Mouse (Mus musculus): ENCODE measurements at regions not wholly inside any gene's neighbourhood (a gene's known extent, or its start where the extent isn't known, plus 50 kb on each side); places are given as distances from the start of the nearest gene placed in this dataset.

DNA sequence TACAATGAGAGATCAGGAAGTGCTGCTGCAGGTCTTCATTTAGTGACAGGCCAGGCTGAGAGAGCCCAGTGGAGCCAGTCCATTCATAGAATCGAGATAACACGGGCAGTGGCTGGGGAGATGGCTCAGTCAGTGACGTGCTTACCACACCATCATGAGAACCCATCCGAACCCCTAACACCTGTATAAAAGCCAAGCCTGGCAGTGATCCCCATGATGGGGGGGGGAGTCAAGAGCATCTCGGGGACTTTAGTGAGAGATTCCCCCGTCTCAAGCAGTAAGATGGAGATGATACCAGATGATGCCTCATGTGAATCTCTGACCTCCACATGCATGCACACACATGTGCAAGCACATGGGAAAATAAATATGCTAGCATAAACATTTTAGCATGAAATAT lies 99.7 kb upstream of the Rbms3 start:
- 82% methylated on average over 6 of the region's 6 CpGs for WGBS
- Histone ChIP-seq H3K4me2 (no peak overlapping the region), H3K27ac (ENCODE audit: low read depth, low read length) (no peak overlapping the region), H3K4me3 (ENCODE audit: low read depth, low read length) (no peak overlapping the region), H3K36me3 (ENCODE audit: control insufficient read depth, insufficient read depth, low read length) (no peaks in the 10 kb centered on the region), H3K9ac (ENCODE audit: low read depth, low read length) (no peak overlapping the region), H3K9me3 (ENCODE audit: control insufficient read depth, low read length) (peaks cover 4% of the 10 kb centered on the region; the same call in 1 of the 2 replicates), H3K27me3 (replicated peaks; ENCODE audit: control insufficient read depth, insufficient read depth, low read length) (no peaks in the 10 kb centered on the region), H3K4me1 (replicated peaks; ENCODE audit: control insufficient read depth, insufficient read depth, low read length) (no peaks in the 10 kb centered on the region)
- DNase-seq (ENCODE audit: low spot score): no peak
- no peak for ATAC-seq (replicated peaks; ENCODE audit: low FRiP score)

DNA sequence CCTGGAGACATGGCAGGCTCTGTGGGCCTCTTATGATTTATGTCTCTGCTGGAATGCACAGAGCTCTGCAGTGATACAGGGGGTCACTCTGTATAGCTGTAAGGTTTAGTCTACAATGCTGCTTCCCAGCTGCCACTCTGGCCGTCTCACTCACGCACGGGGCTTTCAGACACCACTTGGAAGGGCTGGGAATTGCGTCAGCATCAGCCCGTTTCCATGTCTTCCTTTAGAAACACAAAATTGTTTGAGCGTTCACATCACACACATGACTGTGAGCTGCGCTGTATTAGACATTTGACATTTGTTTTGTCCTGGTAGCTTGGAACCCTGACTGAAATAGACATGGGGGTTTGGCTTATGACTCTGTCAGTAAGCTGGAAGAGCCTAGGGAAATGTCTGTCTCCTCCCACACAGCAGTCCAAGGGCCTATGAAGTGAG lies 90.5 kb upstream of the Rbms3 start:
- H3K27me3 ChIP-seq (replicated peaks; ENCODE audit: control insufficient read depth, insufficient read depth, low read length): no peaks in the 10 kb centered on the region
- H3K27ac ChIP-seq (ENCODE audit: low read depth, low read length): no peak overlapping the region
- H3K9ac ChIP-seq (ENCODE audit: low read depth, low read length): no peak overlapping the region
- H3K4me1 ChIP-seq (replicated peaks; ENCODE audit: control insufficient read depth, insufficient read depth, low read length): no peaks in the 10 kb centered on the region
- H3K4me3 ChIP-seq (ENCODE audit: low read depth, low read length): no peak overlapping the region
- no peak for ATAC-seq (replicated peaks; ENCODE audit: low FRiP score)
- no peak overlapping the region for H3K4me2 ChIP-seq
- no peaks in the 10 kb centered on the region for H3K36me3 ChIP-seq (ENCODE audit: control insufficient read depth, insufficient read depth, low read length)
- DNase-seq (ENCODE audit: low spot score): no peak
- H3K9me3 ChIP-seq (ENCODE audit: control insufficient read depth, low read length): peaks cover 2% of the 10 kb centered on the region; the same call in 1 of the 2 replicates
- WGBS: 81% methylated on average over 7 of the region's 7 CpGs

DNA sequence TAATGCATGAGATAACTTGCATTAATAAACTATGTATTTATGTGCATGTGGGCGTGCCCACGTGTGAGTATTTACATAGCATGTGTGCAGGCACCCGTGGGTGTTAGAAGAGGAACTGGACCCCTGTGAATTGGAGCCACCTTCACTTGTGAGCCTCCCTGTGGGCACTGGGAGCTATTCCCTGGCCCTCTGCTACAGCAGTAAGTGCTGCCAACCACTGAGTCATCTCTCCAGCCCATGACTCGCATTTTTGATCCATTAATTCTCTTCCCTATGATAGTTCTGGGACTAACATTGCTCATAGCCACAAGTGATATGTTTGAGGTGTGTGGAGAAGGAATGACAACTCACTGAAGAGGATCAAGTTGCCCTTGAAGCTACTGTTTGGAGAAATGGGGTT lies 87.6 kb upstream of the Rbms3 start:
- Histone ChIP-seq H3K36me3 (ENCODE audit: control insufficient read depth, insufficient read depth, low read length) (no peaks in the 10 kb centered on the region), H3K4me1 (replicated peaks; ENCODE audit: control insufficient read depth, insufficient read depth, low read length) (no peaks in the 10 kb centered on the region), H3K9ac (ENCODE audit: low read depth, low read length) (no peak overlapping the region), H3K9me3 (ENCODE audit: control insufficient read depth, low read length) (peaks cover 2% of the 10 kb centered on the region; the same call in 1 of the 2 replicates), H3K27me3 (replicated peaks; ENCODE audit: control insufficient read depth, insufficient read depth, low read length) (no peaks in the 10 kb centered on the region), H3K4me2 (no peak overlapping the region), H3K4me3 (ENCODE audit: low read depth, low read length) (no peak overlapping the region), H3K27ac (ENCODE audit: low read depth, low read length) (no peak overlapping the region)
- DNase-seq (ENCODE audit: low spot score) (no peak), ATAC-seq (replicated peaks; ENCODE audit: low FRiP score) (no peak)
- WGBS: 76% methylated on average over 4 of the region's 4 CpGs

DNA sequence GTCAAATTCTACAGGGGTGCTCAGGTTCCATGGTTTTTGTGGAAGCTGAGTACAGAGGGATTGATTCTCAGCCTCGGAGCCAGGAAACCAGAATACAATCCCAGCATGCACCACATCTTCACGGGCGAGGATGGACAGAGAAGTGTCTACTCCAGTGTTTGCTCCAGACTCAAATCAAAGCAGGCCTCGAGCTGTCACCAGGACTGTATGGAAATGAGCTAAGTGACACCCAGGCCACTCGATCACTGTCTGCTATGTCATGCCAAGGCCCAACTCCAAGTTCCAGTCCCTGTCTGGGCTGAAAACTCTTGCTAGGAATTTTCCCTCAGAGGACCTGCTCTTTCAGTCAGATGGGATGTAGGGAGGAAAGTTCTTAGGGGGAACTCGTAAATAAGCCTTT lies 86.8 kb upstream of the Rbms3 start:
- Histone ChIP-seq H3K36me3 (ENCODE audit: control insufficient read depth, insufficient read depth, low read length) (no peaks in the 10 kb centered on the region), H3K27ac (ENCODE audit: low read depth, low read length) (no peak overlapping the region), H3K9ac (ENCODE audit: low read depth, low read length) (no peak overlapping the region), H3K4me3 (ENCODE audit: low read depth, low read length) (no peak overlapping the region), H3K27me3 (replicated peaks; ENCODE audit: control insufficient read depth, insufficient read depth, low read length) (no peaks in the 10 kb centered on the region), H3K4me2 (no peak overlapping the region), H3K9me3 (ENCODE audit: control insufficient read depth, low read length) (no peaks in the 10 kb centered on the region; the same call in 1 of the 2 replicates), H3K4me1 (replicated peaks; ENCODE audit: control insufficient read depth, insufficient read depth, low read length) (no peaks in the 10 kb centered on the region)
- no peak for ATAC-seq (replicated peaks; ENCODE audit: low FRiP score)
- no peak for DNase-seq (ENCODE audit: low spot score)
- 80% methylated on average over 6 of the region's 6 CpGs for WGBS

DNA sequence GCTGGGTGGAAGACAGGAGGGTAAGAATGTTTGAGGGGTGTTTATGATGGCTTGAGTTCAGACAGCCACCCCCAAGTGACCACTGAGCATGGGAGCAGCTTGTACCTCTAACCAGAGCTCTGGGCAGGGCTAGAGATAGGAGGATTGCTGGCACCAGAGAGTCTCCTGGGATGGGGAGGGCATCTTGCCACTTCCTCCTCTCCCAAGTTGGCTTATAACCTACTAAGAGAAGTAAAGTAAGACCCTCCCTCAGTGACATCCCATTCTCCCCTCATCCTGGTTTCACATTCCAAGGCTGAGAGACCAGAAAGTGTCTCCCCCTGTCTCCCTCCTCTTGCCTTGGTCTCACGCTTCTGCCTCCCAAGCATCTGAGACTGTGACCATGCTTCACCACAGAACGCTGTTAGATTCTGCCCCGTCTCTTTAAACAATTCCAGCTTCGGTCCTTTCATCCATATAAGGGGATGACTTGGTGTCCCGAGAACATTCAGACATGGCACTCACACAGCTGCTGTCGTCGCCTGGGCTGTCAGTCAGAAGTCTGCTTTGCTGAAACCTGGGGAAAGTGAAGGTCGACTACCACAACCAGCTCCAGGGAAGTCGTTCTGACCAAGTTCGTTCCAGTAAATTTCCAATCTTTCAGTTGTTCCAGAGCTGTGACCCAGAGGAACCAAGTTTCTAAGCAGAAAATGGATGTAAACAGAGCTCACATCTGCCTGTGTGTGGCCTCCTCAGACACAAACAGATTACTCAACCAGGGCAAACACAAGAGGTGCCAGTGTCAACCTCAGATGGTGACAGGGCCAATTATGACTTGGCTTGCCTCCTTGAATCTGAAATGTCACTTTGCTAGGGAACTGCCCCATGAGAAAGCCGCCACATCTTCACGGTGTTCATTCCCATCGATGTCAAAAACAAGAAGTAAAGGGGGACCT lies 85.3 kb upstream of the Rbms3 start:
- Histone ChIP-seq H3K27me3 (replicated peaks; ENCODE audit: control insufficient read depth, insufficient read depth, low read length) (no peaks in the 10 kb centered on the region), H3K27ac (ENCODE audit: low read depth, low read length) (no peak overlapping the region), H3K36me3 (ENCODE audit: control insufficient read depth, insufficient read depth, low read length) (no peaks in the 10 kb centered on the region), H3K9ac (ENCODE audit: low read depth, low read length) (no peak overlapping the region), H3K4me1 (replicated peaks; ENCODE audit: control insufficient read depth, insufficient read depth, low read length) (no peaks in the 10 kb centered on the region), H3K9me3 (ENCODE audit: control insufficient read depth, low read length) (no peaks in the 10 kb centered on the region), H3K4me3 (ENCODE audit: low read depth, low read length) (no peak overlapping the region), H3K4me2 (no peak overlapping the region)
- DNase-seq (ENCODE audit: low spot score): no peak
- no peak for ATAC-seq (replicated peaks; ENCODE audit: low FRiP score)
- WGBS: 81% methylated on average over 13 of the region's 13 CpGs

DNA sequence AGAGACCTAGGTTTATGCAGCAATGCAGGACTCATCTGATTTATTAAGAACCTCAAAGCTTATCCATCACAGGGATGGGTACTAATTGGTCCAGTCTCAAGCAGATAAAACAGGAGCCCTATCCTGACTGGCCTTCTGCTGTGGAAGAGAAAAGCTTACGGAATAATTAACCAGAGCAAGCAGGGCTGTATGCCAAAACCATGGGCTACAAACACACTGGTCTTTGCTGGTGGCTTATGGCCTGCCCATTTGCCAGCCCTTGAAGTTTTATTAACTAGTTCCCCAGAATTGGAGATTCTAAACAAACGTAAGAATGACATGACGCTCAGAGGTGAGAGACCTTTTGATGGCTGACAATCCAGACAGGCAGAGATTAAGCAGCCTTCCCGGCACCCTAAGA lies 83.4 kb upstream of the Rbms3 start:
- ATAC-seq (replicated peaks; ENCODE audit: low FRiP score) (no peak), DNase-seq (ENCODE audit: low spot score) (no peak)
- Histone ChIP-seq H3K4me3 (ENCODE audit: low read depth, low read length) (no peak overlapping the region), H3K9me3 (ENCODE audit: control insufficient read depth, low read length) (no peaks in the 10 kb centered on the region; the same call in 1 of the 2 replicates), H3K9ac (ENCODE audit: low read depth, low read length) (no peak overlapping the region), H3K27ac (ENCODE audit: low read depth, low read length) (no peak overlapping the region), H3K36me3 (ENCODE audit: control insufficient read depth, insufficient read depth, low read length) (no peaks in the 10 kb centered on the region), H3K4me2 (no peak overlapping the region), H3K4me1 (replicated peaks; ENCODE audit: control insufficient read depth, insufficient read depth, low read length) (no peaks in the 10 kb centered on the region), H3K27me3 (replicated peaks; ENCODE audit: control insufficient read depth, insufficient read depth, low read length) (no peaks in the 10 kb centered on the region)
- 79% methylated on average over 4 of the region's 4 CpGs for WGBS

GRCm38 (mm10) chr9:117711793-117712192 lies 82.1 kb upstream of the Rbms3 start:
- no peak for ATAC-seq (replicated peaks; ENCODE audit: low FRiP score)
- no peaks in the 10 kb centered on the region for H3K27me3 ChIP-seq (replicated peaks; ENCODE audit: control insufficient read depth, insufficient read depth, low read length)
- H3K36me3 ChIP-seq (ENCODE audit: control insufficient read depth, insufficient read depth, low read length): no peaks in the 10 kb centered on the region
- no peak overlapping the region for H3K4me3 ChIP-seq (ENCODE audit: low read depth, low read length)
- H3K9me3 ChIP-seq (ENCODE audit: control insufficient read depth, low read length): no peaks in the 10 kb centered on the region; the same call in 1 of the 2 replicates
- no peak overlapping the region for H3K9ac ChIP-seq (ENCODE audit: low read depth, low read length)
- no peak overlapping the region for H3K27ac ChIP-seq (ENCODE audit: low read depth, low read length)
- no peak for DNase-seq (ENCODE audit: low spot score)
- H3K4me1 ChIP-seq (replicated peaks; ENCODE audit: control insufficient read depth, insufficient read depth, low read length): no peaks in the 10 kb centered on the region
- H3K4me2 ChIP-seq: no peak overlapping the region
- WGBS: 73% methylated on average over 5 of the region's 5 CpGs

DNA sequence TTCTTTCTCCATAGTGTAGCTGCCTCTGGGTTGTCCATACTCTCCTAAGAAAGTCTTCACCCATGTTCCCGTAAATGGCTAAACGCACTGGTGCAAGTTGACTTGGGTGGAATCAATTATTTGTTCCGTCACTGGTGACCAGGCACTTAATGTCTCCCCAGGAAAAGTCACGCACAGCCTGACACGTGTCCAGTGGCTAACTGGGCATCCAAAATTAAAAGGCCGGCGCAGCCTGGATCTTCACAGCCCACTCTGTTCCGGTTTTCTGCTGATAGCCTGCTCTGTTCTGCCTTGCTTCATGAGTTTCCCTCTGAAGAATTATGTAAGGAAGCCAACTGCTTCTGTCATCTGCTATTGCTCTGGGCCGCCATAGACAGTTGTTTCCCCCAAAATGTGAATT lies 81.3 kb upstream of the Rbms3 start:
- H3K27me3 ChIP-seq (replicated peaks; ENCODE audit: control insufficient read depth, insufficient read depth, low read length): no peaks in the 10 kb centered on the region
- no peak overlapping the region for H3K4me3 ChIP-seq (ENCODE audit: low read depth, low read length)
- H3K4me2 ChIP-seq: no peak overlapping the region
- no peak overlapping the region for H3K9ac ChIP-seq (ENCODE audit: low read depth, low read length)
- no peak overlapping the region for H3K27ac ChIP-seq (ENCODE audit: low read depth, low read length)
- no peaks in the 10 kb centered on the region for H3K36me3 ChIP-seq (ENCODE audit: control insufficient read depth, insufficient read depth, low read length)
- no peaks in the 10 kb centered on the region for H3K4me1 ChIP-seq (replicated peaks; ENCODE audit: control insufficient read depth, insufficient read depth, low read length)
- WGBS: 89% methylated on average over 9 of the region's 9 CpGs
- H3K9me3 ChIP-seq (ENCODE audit: control insufficient read depth, low read length): no peaks in the 10 kb centered on the region; the same call in 1 of the 2 replicates
- ATAC-seq (replicated peaks; ENCODE audit: low FRiP score) (no peak), DNase-seq (ENCODE audit: low spot score) (no peak)

DNA sequence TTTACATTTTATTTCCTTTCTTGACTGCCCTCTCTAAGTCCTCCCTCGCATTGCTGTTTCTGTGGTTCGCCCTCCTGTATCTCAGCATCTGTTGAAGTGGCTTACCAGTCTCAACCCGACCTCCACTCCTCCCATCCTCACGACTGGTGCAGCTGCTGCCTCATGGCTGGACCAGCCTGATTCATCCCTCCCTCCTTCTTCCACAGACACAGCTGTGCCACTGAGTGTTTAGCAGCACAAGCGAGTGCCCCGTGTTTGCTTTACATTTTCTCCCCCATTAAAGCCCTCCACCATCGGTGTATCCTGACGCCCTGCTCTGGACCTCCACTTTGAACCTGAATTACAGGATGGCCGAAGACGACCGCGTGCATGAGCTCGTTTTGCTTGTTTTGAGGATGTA lies 80.0 kb upstream of the Rbms3 start:
- no peak overlapping the region for H3K4me3 ChIP-seq (ENCODE audit: low read depth, low read length)
- H3K27ac ChIP-seq (ENCODE audit: low read depth, low read length): no peak overlapping the region
- no peaks in the 10 kb centered on the region for H3K4me1 ChIP-seq (replicated peaks; ENCODE audit: control insufficient read depth, insufficient read depth, low read length)
- H3K4me2 ChIP-seq: no peak overlapping the region
- DNase-seq (ENCODE audit: low spot score): no peak
- no peaks in the 10 kb centered on the region for H3K27me3 ChIP-seq (replicated peaks; ENCODE audit: control insufficient read depth, insufficient read depth, low read length)
- H3K36me3 ChIP-seq (ENCODE audit: control insufficient read depth, insufficient read depth, low read length): no peaks in the 10 kb centered on the region
- WGBS: 82% methylated on average over 13 of the region's 13 CpGs
- no peak overlapping the region for H3K9ac ChIP-seq (ENCODE audit: low read depth, low read length)
- no peaks in the 10 kb centered on the region; the same call in 1 of the 2 replicates for H3K9me3 ChIP-seq (ENCODE audit: control insufficient read depth, low read length)
- ATAC-seq (replicated peaks; ENCODE audit: low FRiP score): no peak
